Mouse (Mus musculus) embryonic facial prominence, embryonic 15.5 days (tissue): ENCODE results near the gene Dop1b. TPM values are rescaled to one million over a fixed set of nuclear protein-coding genes. Genes with fewer than 3 reads are reported as not detected.

ENCODE experiments used
- ATAC-seq: fragments of 200-750 bp; cut with Nextera tagmentation; 2 replicates; pipeline ENCODE4 v1.8.0; 2017; ENCODE audit warnings: low read depth, moderate TSS enrichment; ENCODE audit not compliant: insufficient number of reproducible peaks, low FRiP score, low TSS enrichment
- H3K27ac ChIP-seq: fragments of 300-500 bp; sonication (generic); replicated peaks from 2 replicates; pipeline ENCODE4 v1.5.1; 2015; ENCODE audit warnings: mild to moderate bottlenecking, inconsistent platforms
- H3K27me3 ChIP-seq: fragments of 300-500 bp; sonication (generic); 2 replicates; pipeline ENCODE4 v1.6.1; 2015; ENCODE audit warnings: inconsistent platforms
- H3K36me3 ChIP-seq: fragments of 300-500 bp; sonication (generic); 2 replicates; pipeline ENCODE4 v1.6.1; 2015; ENCODE audit warnings: mild to moderate bottlenecking, inconsistent platforms
- H3K4me1 ChIP-seq: fragments of 300-500 bp; sonication (generic); 2 replicates; pipeline ENCODE4 v1.6.1; 2015; ENCODE audit warnings: inconsistent platforms
- H3K4me2 ChIP-seq: fragments of 300-500 bp; sonication (generic); replicated peaks from 2 replicates; pipeline ENCODE4 v1.6.1; 2015; ENCODE audit warnings: mild to moderate bottlenecking, inconsistent platforms
- H3K4me3 ChIP-seq: fragments of 300-500 bp; sonication (generic); replicated peaks from 2 replicates; pipeline ENCODE4 v1.5.1; 2015; ENCODE audit warnings: mild to moderate bottlenecking, inconsistent platforms
- H3K9ac ChIP-seq: fragments of 300-500 bp; sonication (generic); 2 replicates; pipeline ENCODE4 v1.6.1; 2015; ENCODE audit warnings: inconsistent platforms
- H3K9me3 ChIP-seq: fragments of 300-500 bp; sonication (generic); replicated peaks from 2 replicates; pipeline ENCODE4 v1.6.1; 2016; ENCODE audit warnings: inconsistent platforms
- WGBS: fragments of 180-500 bp; shearing (Covaris S2); methylation state at CpG from one replicate; pipeline ENCODE4 v1.1.7; 2015; 5-methylcytosine and 5-hydroxymethylcytosine counted together
- polyA plus RNA-seq: library from polyadenylated mRNA; unstranded; fragments of >200 nt; fragmentation: Nextera tagmentation; extraction: Ambion mirVana; gene quantifications from 2 replicates; pipeline ENCODE4 v1.2.1, GENCODE M21; 2015

Dop1b gene
- polyA plus RNA-seq, 1 experiment from 2014 or later, result 17.3 TPM

GRCm38 (mm10) chr16:93779554-93779953, 67.8 kb downstream of the Dop1b start:
- H3K9me3 ChIP-seq, result no peaks in the 10 kb centered on the region
- H3K4me1 ChIP-seq, result peaks cover 15% of the 10 kb centered on the region; the same call in 1 of the 2 replicates
- H3K4me3 ChIP-seq, result no peak overlapping the region
- no peak overlapping the region for H3K4me2 ChIP-seq
- H3K36me3 ChIP-seq, result peaks cover 17% of the 10 kb centered on the region; the same call in 1 of the 2 replicates
- H3K9ac ChIP-seq, result no peak overlapping the region
- H3K27ac ChIP-seq, result no peak overlapping the region
- ATAC-seq, result no peak
- 85% methylated on average over 4 of the region's 4 CpGs for WGBS
- H3K27me3 ChIP-seq, result no peaks in the 10 kb centered on the region

GRCm38 (mm10) chr16:93780660-93781479, 69.2 kb downstream of the Dop1b start:
- Histone ChIP-seq H3K27ac (no peak overlapping the region), H3K27me3 (no peaks in the 10 kb centered on the region), H3K36me3 (peaks cover 17% of the 10 kb centered on the region; the same call in 1 of the 2 replicates), H3K9ac (no peak overlapping the region), H3K4me1 (peaks cover 16% of the 10 kb centered on the region; the same call in 1 of the 2 replicates), H3K9me3 (no peaks in the 10 kb centered on the region), H3K4me2 (no peak overlapping the region), H3K4me3 (no peak overlapping the region)
- no peak for ATAC-seq
- WGBS, result 48% methylated on average over 14 of the region's 14 CpGs

GRCm38 (mm10) chr16:93784175-93784574, 72.5 kb downstream of the Dop1b start:
- no peaks in the 10 kb centered on the region for H3K9me3 ChIP-seq
- 92% methylated on average over 7 of the region's 7 CpGs for WGBS
- no peak overlapping the region for H3K4me2 ChIP-seq
- no peak overlapping the region for H3K9ac ChIP-seq
- no peaks in the 10 kb centered on the region for H3K27me3 ChIP-seq
- ATAC-seq, result no peak
- 0 out of 2 replicates have a peak, but pooled peaks cover 14% of the 10 kb centered on the region for H3K4me1 ChIP-seq
- no peak overlapping the region for H3K4me3 ChIP-seq
- H3K27ac ChIP-seq, result no peak overlapping the region
- peaks cover 10% of the 10 kb centered on the region; the same call in 1 of the 2 replicates for H3K36me3 ChIP-seq

GRCm38 (mm10) chr16:93785805-93786204, 74.1 kb downstream of the Dop1b start:
- Histone ChIP-seq H3K9ac (no peak overlapping the region), H3K4me3 (no peak overlapping the region), H3K27me3 (no peaks in the 10 kb centered on the region), H3K4me2 (no peak overlapping the region), H3K4me1 (peaks cover 17% of the 10 kb centered on the region; the same call in 1 of the 2 replicates), H3K27ac (no peak overlapping the region), H3K9me3 (no peaks in the 10 kb centered on the region), H3K36me3 (peaks cover 10% of the 10 kb centered on the region; the same call in 1 of the 2 replicates)
- WGBS, result 3% methylated on average over 9 of the region's 9 CpGs
- ATAC-seq, result peak; percentile 64; the same call in 1 of the 2 replicates

DNA sequence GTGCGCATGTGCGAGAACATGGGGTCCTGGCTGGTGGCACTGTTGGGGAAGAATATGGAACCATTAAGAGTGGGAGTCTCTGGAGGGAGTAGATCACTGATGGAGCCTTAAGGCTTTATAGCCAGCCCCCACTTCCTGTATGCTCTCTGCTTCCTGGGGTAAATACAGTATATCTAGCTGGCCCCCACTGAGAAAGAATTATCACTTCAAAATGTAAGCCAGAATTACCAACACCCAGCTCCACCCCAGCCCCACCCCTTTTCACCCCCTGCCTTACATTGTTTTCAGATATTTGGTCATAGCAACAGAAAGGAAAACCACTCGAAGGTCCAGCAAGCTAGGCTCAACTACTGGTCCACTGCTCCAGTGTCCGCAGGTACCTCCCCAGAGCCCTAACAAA, 76.7 kb downstream of the Dop1b start:
- 87% methylated on average over 4 of the region's 4 CpGs for WGBS
- H3K4me3 ChIP-seq, result no peak overlapping the region
- ATAC-seq, result no peak
- H3K9ac ChIP-seq, result no peak overlapping the region
- no peaks in the 10 kb centered on the region for H3K27me3 ChIP-seq
- peaks cover 13% of the 10 kb centered on the region; the same call in 1 of the 2 replicates for H3K4me1 ChIP-seq
- H3K9me3 ChIP-seq, result no peaks in the 10 kb centered on the region
- H3K36me3 ChIP-seq, result peaks cover 10% of the 10 kb centered on the region; the same call in 1 of the 2 replicates
- 0 out of 2 replicates have a peak overlapping the region, but pooled peaks have one; percentile 1 for H3K27ac ChIP-seq
- no peak overlapping the region for H3K4me2 ChIP-seq

DNA sequence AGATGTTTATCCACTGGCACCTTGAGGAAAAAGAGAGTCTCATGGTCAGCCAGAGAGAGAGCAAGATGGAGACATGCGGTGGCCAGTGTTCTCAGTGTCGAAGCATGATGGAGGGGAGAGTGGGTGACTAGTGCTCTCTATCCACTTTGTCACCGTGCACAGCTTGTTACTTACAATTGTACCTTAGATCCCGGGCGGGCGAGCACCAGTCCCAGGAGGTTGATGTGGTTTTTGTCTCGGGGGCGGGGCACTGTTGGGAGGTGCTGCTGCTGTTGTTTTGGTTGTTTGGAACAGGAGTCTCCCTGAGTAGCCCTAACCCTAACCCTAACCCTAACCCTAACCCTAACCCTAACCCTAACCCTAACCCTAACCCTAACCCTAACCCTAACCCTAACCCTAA, 77.2 kb downstream of the Dop1b start:
- Histone ChIP-seq H3K27ac (no peak overlapping the region), H3K9me3 (no peaks in the 10 kb centered on the region), H3K4me1 (peaks cover 13% of the 10 kb centered on the region; the same call in 1 of the 2 replicates), H3K4me3 (no peak overlapping the region), H3K36me3 (peaks cover 6% of the 10 kb centered on the region; the same call in 1 of the 2 replicates), H3K27me3 (no peaks in the 10 kb centered on the region), H3K9ac (no peak overlapping the region), H3K4me2 (no peak overlapping the region)
- no peak for ATAC-seq
- WGBS, result 88% methylated on average over 8 of the region's 8 CpGs

GRCm38 (mm10) chr16:93789971-93790755, 78.5 kb downstream of the Dop1b start:
- H3K36me3 ChIP-seq, result no peaks in the 10 kb centered on the region
- ATAC-seq, result no peak
- no peak overlapping the region for H3K4me2 ChIP-seq
- 32% methylated on average over 5 of the region's 5 CpGs for WGBS
- no peak overlapping the region for H3K27ac ChIP-seq
- H3K4me3 ChIP-seq, result no peak overlapping the region
- H3K27me3 ChIP-seq, result no peaks in the 10 kb centered on the region
- peaks cover 13% of the 10 kb centered on the region; the same call in 1 of the 2 replicates for H3K4me1 ChIP-seq
- no peaks in the 10 kb centered on the region for H3K9me3 ChIP-seq
- H3K9ac ChIP-seq, result no peak overlapping the region

DNA sequence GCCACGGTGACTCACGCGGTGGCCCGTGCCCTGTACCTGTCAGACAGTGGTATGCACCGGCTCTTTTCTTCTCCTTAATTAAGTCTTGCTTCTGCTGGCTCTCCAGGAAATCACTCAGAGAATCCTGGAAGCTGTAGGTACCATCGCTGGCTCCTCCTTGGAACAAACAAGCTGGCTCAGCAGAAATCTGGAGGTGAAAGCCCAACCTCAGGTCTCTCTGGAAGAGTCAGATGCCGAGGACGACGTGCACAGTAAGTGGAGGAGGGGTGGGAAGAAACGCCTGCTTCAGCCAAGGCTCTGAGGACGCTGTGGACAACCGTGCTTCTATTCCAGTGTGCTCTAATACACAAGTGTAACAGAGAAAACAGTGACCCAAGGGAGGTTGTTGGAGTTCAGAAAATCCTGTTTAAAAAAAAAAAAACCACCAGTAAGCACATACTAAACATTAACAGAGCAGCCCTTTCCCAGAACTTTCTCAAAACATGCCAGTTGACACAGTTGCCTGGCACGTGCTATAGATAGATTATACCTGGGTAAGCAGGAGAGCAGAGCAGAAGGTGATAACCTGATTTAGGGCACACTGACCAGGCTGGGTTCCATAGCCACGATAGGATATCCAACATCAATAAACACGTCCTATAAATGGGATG, 81.4 kb downstream of the Dop1b start:
- Histone ChIP-seq H3K27ac (no peak overlapping the region), H3K9me3 (no peaks in the 10 kb centered on the region), H3K4me1 (peaks cover 28% of the 10 kb centered on the region), H3K4me2 (no peak overlapping the region), H3K27me3 (no peaks in the 10 kb centered on the region), H3K36me3 (no peaks in the 10 kb centered on the region), H3K9ac (no peak overlapping the region), H3K4me3 (no peak overlapping the region)
- no peak for ATAC-seq
- WGBS, result 69% methylated on average over 15 of the region's 15 CpGs

- no peak overlapping the region for H3K27ac ChIP-seq
- H3K9me3 ChIP-seq, result no peaks in the 10 kb centered on the region
- H3K27me3 ChIP-seq, result no peaks in the 10 kb centered on the region
- no peak overlapping the region for H3K4me3 ChIP-seq
- ATAC-seq, result no peak
- 76% methylated on average over 5 of the region's 5 CpGs for WGBS
- no peaks in the 10 kb centered on the region for H3K36me3 ChIP-seq
- peaks cover 33% of the 10 kb centered on the region for H3K4me1 ChIP-seq
- no peak overlapping the region for H3K4me2 ChIP-seq
- no peak overlapping the region for H3K9ac ChIP-seq
Observed at GRCm38 (mm10) chr16:93794845-93795244, 83.1 kb downstream of the Dop1b start.

DNA sequence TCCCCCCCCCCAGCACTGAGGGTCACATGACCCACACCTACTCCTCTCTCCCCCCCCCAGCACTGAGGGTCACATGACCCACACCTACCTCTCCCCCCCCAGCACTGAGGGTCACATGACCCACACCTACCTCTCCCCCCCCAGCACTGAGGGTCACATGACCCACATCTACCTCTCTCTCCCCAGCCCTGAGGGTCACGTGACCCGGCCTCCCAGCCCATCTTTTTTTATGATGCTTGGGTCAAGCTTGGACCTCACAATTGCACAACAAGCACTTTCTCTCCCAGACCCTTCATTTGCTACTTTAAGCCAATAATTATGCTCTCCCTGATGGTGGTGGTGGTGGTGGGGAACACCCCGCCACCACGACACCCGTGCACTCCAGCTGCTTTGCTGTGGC, 83.7 kb downstream of the Dop1b start:
- H3K4me1 ChIP-seq, result peaks cover 32% of the 10 kb centered on the region
- 84% methylated on average over 5 of the region's 5 CpGs for WGBS
- no peak for ATAC-seq
- H3K9ac ChIP-seq, result no peak overlapping the region
- H3K4me2 ChIP-seq, result no peak overlapping the region
- no peaks in the 10 kb centered on the region for H3K36me3 ChIP-seq
- H3K27ac ChIP-seq, result no peak overlapping the region
- H3K27me3 ChIP-seq, result no peaks in the 10 kb centered on the region
- no peaks in the 10 kb centered on the region for H3K9me3 ChIP-seq
- H3K4me3 ChIP-seq, result no peak overlapping the region
